Mouse (Mus musculus) naive thymus-derived CD4-positive, alpha-beta T cell, adult 2 months (primary cell): ENCODE measurements around the gene Rnf185.

Source experiments
- DNase-seq: peaks from one replicate; pipeline ENCODE4 v3.0.0-alpha.2; 2011; ENCODE audit warnings: low read depth

Rnf185 gene

GRCm38 (mm10) chr11:3394520-3394919 is 57.6 kb downstream of the Rnf185 start:
- no peak for DNase-seq

GRCm38 (mm10) chr11:3392526-3392925 is 59.6 kb downstream of the Rnf185 start:
- no peak for DNase-seq

GRCm38 (mm10) chr11:3390789-3391188 is 61.4 kb downstream of the Rnf185 start:
- no peak for DNase-seq

GRCm38 (mm10) chr11:3389996-3390395 is 62.2 kb downstream of the Rnf185 start:
- no peak for DNase-seq

DNA sequence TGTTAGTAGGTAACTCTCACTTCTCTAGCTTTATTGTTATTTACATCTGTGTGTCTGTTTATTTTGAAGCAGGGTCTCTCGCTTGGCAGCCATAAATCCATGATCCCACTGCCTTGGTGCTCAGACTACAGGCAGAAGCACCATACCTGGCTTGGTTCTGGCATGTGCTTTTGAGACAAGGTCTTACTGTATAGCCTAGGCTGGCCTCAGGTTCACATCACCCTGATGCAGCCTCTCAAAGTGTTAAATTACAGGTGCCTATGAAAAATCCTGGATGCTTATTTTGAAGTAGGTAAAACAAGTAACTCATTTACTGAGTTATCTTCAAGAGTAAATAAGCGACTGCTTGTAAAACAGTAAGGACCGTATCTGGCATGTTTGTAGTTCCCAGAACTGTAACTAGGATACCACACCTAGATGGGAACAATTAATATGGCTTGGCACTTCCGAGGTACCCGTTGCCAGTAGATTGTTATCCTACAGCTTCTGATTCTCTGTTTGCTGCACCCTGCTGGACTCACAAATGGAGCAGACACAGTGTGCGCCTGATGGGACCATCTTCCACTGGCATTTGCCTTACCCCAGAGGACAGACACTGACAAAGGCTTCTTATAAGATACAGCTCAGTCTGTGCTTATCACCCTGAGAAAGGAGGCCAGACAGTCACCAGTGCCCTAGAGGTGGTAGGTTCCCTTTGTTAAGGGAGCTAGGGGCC is 64.5 kb downstream of the Rnf185 start:
- DNase-seq = peak; percentile 8

- DNase-seq = peak; percentile 90
These were observed 65.2 kb downstream of the Rnf185 start for GRCm38 (mm10) chr11:3386941-3387368.

GRCm38 (mm10) chr11:3382602-3383594 is 69.3 kb downstream of the Rnf185 start:
- peak; percentile 41 for DNase-seq

GRCm38 (mm10) chr11:3381148-3381814 is 70.9 kb downstream of the Rnf185 start:
- no peak for DNase-seq

DNA sequence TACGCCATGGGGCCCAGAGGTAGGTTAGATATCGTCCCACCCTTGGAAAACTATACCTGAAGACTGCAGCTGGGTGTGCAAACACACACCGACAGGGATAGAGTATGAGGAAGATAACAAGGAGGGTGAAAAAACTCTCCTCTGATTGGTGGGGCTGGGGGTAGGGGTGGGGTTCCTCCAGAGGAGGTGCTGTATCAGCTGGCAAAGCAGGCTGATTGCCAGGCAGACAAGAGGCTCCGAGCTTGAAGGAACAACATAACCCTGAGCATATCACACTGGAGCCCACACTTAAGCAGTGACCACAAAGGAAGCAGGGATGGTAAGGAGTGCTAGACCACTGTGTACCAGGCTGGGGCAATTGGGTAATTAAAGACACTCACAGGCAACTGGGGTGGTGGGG is 72.7 kb downstream of the Rnf185 start:
- no peak for DNase-seq

DNA sequence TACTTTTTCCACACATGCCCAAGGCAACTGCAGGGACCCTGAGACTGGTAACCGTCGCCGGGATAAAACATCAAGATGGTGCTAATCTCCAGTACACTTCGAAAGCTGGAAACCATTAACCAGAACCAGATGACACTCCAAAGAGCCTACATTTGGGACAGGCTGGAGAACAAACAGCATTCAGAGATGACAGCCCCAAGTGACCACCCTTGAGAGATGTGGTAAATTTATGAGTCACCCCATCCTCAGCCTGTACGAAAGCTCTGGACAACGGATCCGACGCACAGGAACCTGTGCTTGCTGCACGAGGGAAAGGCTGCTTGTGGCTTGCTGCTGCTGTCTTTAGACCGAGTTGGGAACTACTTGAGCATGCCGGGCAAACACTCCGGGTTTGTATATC is 77.4 kb downstream of the Rnf185 start:
- DNase-seq = no peak

DNA sequence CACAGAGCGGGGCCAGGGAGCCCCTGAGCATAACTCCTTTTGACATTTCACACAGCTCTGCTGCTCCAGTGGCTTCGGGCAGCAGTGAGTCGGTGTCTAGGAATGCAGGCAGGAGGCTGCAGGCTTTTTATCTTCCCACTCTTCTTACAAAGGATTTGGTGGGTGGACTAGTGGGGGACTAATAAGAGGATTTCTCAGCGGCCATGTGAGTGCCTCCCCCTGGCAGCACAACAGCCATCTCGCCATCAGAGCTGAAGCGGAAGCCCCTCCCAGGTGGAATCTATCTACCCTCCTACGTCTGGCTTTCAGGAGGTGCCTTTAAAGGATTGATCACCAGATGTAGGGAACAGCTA is 77.9 kb downstream of the Rnf185 start:
- no peak for DNase-seq

DNA sequence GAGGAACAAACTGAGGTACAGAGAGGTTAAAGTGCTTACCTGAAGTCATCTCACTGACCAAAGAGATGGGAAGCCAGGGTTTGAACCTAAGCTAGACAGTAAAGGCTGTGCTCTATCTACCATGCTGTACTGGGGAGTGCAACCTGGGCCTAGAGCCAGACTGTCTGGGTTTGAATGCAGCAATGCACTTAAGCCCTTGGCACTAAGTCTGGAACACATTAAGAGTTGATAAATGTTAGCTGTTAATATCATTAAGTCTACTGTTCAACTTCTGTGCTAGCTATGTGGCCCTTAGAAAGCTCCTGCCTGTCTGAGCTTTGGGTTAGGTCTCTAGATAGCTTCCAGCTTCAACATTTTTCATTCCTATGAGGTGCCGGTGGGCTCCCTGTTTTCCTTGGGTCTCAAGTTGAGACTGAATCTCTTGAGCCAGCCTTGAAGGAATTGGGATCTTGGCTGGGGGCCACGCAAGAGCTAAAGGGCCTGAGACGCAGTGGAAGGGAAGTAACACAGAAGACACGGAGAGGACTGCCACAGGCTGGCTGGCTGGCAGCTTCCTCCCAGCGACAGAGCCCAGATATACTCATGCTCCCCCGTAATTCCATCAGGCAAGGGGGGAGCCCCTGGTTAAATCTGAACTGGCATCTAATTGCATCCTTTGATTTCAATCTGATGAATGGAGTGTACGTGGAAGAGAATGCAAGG is 78.4 kb downstream of the Rnf185 start:
- DNase-seq = no peak

DNA sequence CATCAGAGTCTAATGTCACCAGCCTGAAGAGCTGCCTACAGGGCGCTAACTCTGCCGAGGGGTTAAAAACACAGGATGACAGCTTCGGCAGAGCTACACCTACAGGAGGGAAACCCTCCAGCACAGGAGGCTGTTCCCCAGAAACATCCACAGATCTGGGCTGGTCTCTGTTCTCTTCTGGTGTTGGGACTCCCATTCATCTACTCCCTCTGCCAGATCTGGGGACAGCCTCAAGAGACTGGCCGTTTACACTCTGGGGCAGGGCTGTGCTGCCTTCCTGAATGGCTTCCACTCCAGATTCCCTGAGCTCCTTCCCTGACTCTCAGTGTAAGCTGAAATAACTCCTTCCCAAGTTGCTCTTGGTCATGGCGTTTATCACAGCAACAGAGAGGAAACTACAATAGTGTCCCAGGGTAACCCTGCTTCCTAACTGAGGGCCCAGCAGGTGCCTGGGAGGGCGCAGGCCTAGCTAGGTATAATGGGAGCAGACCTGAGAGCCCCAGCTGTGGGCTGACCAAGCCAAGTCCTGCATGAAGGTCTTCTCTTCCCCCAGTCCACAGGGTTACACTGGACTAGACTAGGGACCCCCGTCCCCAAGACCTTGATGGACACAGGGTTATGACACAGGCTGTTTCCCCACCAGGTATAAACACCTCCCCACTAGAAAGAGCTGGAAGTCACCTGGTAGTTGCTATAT is 80.4 kb downstream of the Rnf185 start:
- DNase-seq = no peak

- peak; percentile 68 for DNase-seq
These were observed 81.1 kb downstream of the Rnf185 start for GRCm38 (mm10) chr11:3370928-3371598.

DNA sequence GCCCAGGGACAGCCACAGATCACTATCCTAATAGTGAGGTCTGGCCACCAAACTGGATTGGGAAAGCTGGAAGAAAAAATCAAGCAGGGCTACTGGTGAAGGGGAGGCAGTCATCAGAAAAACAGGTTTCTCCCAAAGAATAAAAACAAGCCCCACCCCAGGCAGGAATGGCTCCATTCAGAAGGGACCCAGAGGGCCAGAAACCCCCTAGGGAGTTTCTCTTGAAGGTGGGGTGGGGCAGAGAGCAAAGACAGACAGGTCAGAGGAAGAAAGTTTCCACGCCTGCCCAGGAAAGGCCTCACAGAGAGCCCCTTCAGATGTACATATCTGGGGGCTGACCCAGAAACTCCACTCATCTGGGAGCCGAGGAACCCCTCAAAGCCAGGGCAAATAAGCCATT is 82.0 kb downstream of the Rnf185 start:
- DNase-seq = no peak

GRCm38 (mm10) chr11:3369449-3369848 is 82.7 kb downstream of the Rnf185 start:
- DNase-seq = no peak

GRCm38 (mm10) chr11:3368983-3369382 is 83.2 kb downstream of the Rnf185 start:
- no peak for DNase-seq

GRCm38 (mm10) chr11:3366411-3366810 is 85.8 kb downstream of the Rnf185 start:
- DNase-seq = no peak
